In the genomic region with DNA sequence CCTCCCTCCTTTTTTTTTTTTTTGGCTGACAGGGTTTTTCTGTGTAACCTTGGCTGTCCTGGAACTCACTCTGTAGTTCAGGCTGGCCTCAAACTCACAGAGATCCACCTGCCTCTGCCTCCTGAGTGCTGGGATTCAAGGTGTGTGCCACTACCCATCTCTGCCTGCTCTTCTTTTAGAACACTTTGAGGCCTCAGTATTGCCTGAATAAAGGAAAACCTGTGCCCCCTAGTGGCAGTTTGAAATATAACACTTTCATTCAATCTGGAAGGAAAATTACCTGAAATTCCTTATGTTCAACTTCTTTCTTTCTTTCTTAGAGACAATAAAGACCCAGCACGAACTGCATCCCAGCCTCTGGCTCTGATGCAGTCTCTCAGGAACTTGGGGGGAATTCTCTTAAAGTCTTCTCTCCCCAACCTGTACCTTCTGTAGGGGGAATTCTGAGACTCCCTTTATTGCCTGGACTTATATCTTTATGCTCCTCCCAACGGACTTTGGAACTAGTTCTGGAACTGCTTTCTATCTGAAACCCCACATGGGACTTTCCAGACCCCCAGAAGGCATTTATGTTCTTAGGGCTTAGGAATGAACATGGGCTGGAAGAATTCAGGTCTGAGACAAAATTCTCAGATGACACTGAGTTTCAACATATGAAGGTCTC, we compare ENCODE assay signal across 10 mouse cellular contexts. TPM values are rescaled to one million over a fixed set of nuclear protein-coding genes. Genes with fewer than 3 reads are reported as not detected.
DNase-seq lines count a peak whose midpoint lies in the region; ATAC-seq lines count a peak whose summit lies in the region.
"Had no signal": no experiment of that assay in that cellular context is flagged by ENCODE, and none has a peak within 500 bp of the region (broad histone marks: within the 10 kb centered on the region; RNA-seq: fewer than 3 reads in every experiment).

No protein-coding gene starts in this region.

- no peak overlapping the region for H3K27ac ChIP-seq in forebrain, embryonic 11.5 days (ENCODE audit: low read depth, low read length)
- H3K27ac ChIP-seq: limb, embryonic 13.5 days had no signal

- intact Hi-C loops in left cerebral cortex, postnatal 25 days (cut with DNase I), result loop anchor here (2.0 kb wide), 1 partner anchor 59 kb away; no protein-coding TSS in a partner anchor
- intact Hi-C loops in left cerebral cortex, postnatal 36 days (cut with DNase I), result no loop called here

- no peaks in the 10 kb centered on the region for H3K27me3 ChIP-seq in forebrain, embryonic 11.5 days (ENCODE audit: control insufficient read depth, insufficient read depth, low read length)
- H3K27me3 ChIP-seq: limb, embryonic 13.5 days had no signal

- no peak overlapping the region for H3K4me3 ChIP-seq in forebrain, embryonic 11.5 days (ENCODE audit: low read depth, low read length)
- H3K4me3 ChIP-seq: limb, embryonic 13.5 days had no signal

- H3K9me3 ChIP-seq in forebrain, embryonic 11.5 days (ENCODE audit: control insufficient read depth, low read length), result no peaks in the 10 kb centered on the region
- H3K9me3 ChIP-seq: G1E; limb, embryonic 13.5 days had no signal

- WGBS in forebrain, embryonic 11.5 days, result 26% methylated on average over 2 of the region's 2 CpGs

- ATAC-seq in forebrain, embryonic 11.5 days (replicated peaks; ENCODE audit: low FRiP score), result no peak

- no peak overlapping the region for H3K9ac ChIP-seq in forebrain, embryonic 11.5 days (ENCODE audit: low read length)
- H3K9ac ChIP-seq: limb, embryonic 13.5 days had no signal

- H3K4me1 ChIP-seq in forebrain, embryonic 11.5 days (replicated peaks; ENCODE audit: control insufficient read depth, insufficient read depth, low read length), result no peaks in the 10 kb centered on the region
- H3K4me1 ChIP-seq: limb, embryonic 13.5 days had no signal

- DNase-seq in cerebellum, adult 18-20 months, result peak; percentile 25 to 42
- DNase-seq in cerebellum, adult 9-11 months, result no peak
- DNase-seq in left cerebral cortex, postnatal 25 days (ENCODE audit: low spot score in 2 of 2), result peak; percentile 14 to 56
- no peak for DNase-seq in left cerebral cortex, postnatal 36 days (ENCODE audit: low spot score in 2 of 2)
- peak; percentile 71 for DNase-seq in NIH3T3 (ENCODE audit: low read depth)
- DNase-seq in heart, postnatal 4 days, result peak; percentile 22
- no peak for DNase-seq in forebrain, embryonic 11.5 days (ENCODE audit: low spot score)
- no peak for DNase-seq in frontal cortex, postnatal 14 days (ENCODE audit: low spot score in 2 of 2)

- no peak overlapping the region for H3K4me2 ChIP-seq in forebrain, embryonic 11.5 days (ENCODE audit: low read depth, low read length, severe bottlenecking)
- H3K4me2 ChIP-seq: limb, embryonic 13.5 days had no signal

- no peaks in the 10 kb centered on the region for H3K36me3 ChIP-seq in forebrain, embryonic 11.5 days (ENCODE audit: control insufficient read depth, insufficient read depth, low read length)
- H3K36me3 ChIP-seq: G1E; limb, embryonic 13.5 days had no signal

RNA-seq across cellular contexts. Expression of a gene that starts 11.5 kb away (rescaled TPM):
- total RNA-seq in left cerebral cortex, postnatal 25 days (2021), result 100 to 1,000 TPM; 100 to 125 TPM
- 100 to 1,000 TPM; 106 to 160 TPM for total RNA-seq in left cerebral cortex, postnatal 36 days (2021)
- 1 to 10 TPM; 1.2 to 2.7 TPM for total RNA-seq in heart, postnatal 4 days (2021)
- 0.24 and 2.0 TPM in 2 replicates for polyA plus RNA-seq in forebrain, embryonic 11.5 days (2014; fragmentation: Nextera tagmentation; extraction: Ambion mirVana)
- total RNA-seq: G1E had no signal
- polyA plus RNA-seq: G1E had no signal

Comparison
In these comparisons a context has a peak if more than half of its experiments do, and no peak if none do; other contexts are left out.
1. DNase-seq: peak in cerebellum, adult 18-20 months (2 of 2), left cerebral cortex, postnatal 25 days (2 of 2), NIH3T3 (single experiment) and heart, postnatal 4 days (single experiment); none in cerebellum, adult 9-11 months (single experiment), left cerebral cortex, postnatal 36 days (0 of 2), forebrain, embryonic 11.5 days (single experiment) and frontal cortex, postnatal 14 days (0 of 2).
2. RNA of a gene that starts 11.5 kb away (total RNA-seq): 106 to 160 TPM in left cerebral cortex, postnatal 36 days and 100 to 125 TPM in left cerebral cortex, postnatal 25 days; 1.2 to 2.7 TPM in heart, postnatal 4 days; every median in the first group is over 10 times any median in the second.